In genomic region chr7:27428002-27428401, GRCm38 (mm10) we compare ENCODE assay signal across 10 mouse cellular contexts. TPM values are rescaled to one million over a fixed set of nuclear protein-coding genes. Genes with fewer than 3 reads are reported as not detected.
"Had no signal": no experiment of that assay in that cellular context is flagged by ENCODE, and none has a peak within 500 bp of the region (broad histone marks: within the 10 kb centered on the region; RNA-seq: fewer than 3 reads in every experiment).

No protein-coding gene starts in this region.

- DNase-seq: liver, postnatal 0 days; lung, adult 2 months; lung, postnatal 14 days; lung, postnatal 36 days; right cerebral cortex, postnatal 14 days; thymus, adult 2 months; thymus, postnatal 25 days; thymus, postnatal 4 days had no signal

RNA-seq across cellular contexts. Expression of gene Sptbn4, which starts 19.5 kb away (rescaled TPM):
- total RNA-seq: monocyte, adult 5-6 weeks; neutrophil, adult 5-6 weeks had no signal
